Mouse (Mus musculus) myocyte (in vitro differentiated cells): ENCODE results near the gene 4930469K13Rik.

Experiments
- E2F4 ChIP-seq: IDR thresholded peaks from one replicate; pipeline ENCODE4 v1.6.1; 2011; ENCODE audit warnings: mild to moderate bottlenecking, control low read depth, moderate library complexity; ENCODE audit not compliant: insufficient read depth
- POLR2A ChIP-seq: IDR thresholded peaks from one replicate; pipeline ENCODE4 v1.6.1; 2011; ENCODE audit warnings: low read depth, mild to moderate bottlenecking, control low read depth, moderate library complexity; ENCODE audit not compliant: insufficient read length
- TCF12 ChIP-seq: IDR thresholded peaks from one replicate; pipeline ENCODE4 v1.6.1; 2011; ENCODE audit warnings: mild to moderate bottlenecking, control low read depth; ENCODE audit not compliant: poor library complexity, insufficient read depth, severe bottlenecking
- TCF3 ChIP-seq: IDR thresholded peaks from one replicate; pipeline ENCODE4 v1.6.1; 2011; ENCODE audit warnings: low read depth, control low read depth; ENCODE audit not compliant: insufficient read length
- USF1 ChIP-seq: IDR thresholded peaks from one replicate; pipeline ENCODE4 v1.6.1; 2011; ENCODE audit warnings: low read depth, mild to moderate bottlenecking, control low read depth, moderate library complexity

DNA sequence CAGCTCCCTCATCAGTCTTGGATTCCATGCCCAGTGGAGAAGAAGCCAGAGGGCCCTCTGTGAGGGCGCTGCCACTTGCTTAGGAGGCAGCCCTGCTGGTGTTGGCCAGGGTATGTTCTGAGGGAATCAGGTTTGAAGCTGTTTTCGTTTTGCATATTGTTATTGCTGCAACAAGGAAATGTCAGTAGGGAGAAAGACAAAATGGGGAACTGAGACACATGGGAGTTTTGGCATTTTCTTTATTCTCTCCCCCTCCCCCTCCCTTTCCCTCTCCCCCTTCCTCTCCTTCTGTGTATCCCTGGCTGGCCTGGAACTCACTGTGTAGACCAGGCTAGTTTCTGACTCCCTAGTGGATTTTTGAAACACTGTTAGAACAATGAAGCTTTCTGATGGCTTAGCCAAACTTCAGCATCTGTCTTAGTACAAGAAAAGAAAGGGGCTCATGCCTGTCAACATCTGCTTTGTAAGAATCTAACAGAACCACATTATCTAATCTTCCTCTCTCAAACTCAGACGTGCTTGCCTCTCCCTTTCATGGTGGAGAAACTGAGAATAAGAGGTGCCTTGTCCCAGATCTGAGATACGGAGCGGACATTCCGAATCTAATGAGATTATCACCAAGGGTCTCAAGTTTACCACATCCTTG lies 86.2 kb downstream of the 4930469K13Rik start:
- TF ChIP-seq USF1 (no peak), TCF3 (no peak), E2F4 (no peak), POLR2A (no peak), TCF12 (no peak)
